ENCODE assay signal across 8 mouse cellular contexts in genomic region chr11:98941826-98942550, GRCm38 (mm10). TPM values are rescaled to one million over a fixed set of nuclear protein-coding genes. Genes with fewer than 3 reads are reported as not detected.
A peak's percentile ranks its signal among the peaks of the same experiment; 100 is the strongest.
DNase-seq lines count a peak whose midpoint lies in the region; ATAC-seq and TF ChIP-seq lines count a peak whose summit lies in the region.

No protein-coding gene starts in this region.

- peak; percentile 44 for ATAC-seq in forebrain, embryonic 15.5 days (replicated peaks)
- ATAC-seq in hindbrain, embryonic 11.5 days (ENCODE audit: low FRiP score), result peak; percentile 53
- ATAC-seq in limb, embryonic 11.5 days (ENCODE audit: insufficient number of reproducible peaks, low FRiP score, low TSS enrichment, low read depth), result no peak; the same call in 1 of the 2 replicates

- peak overlapping the region; percentile 61 for H3K9ac ChIP-seq in forebrain, embryonic 15.5 days (replicated peaks)
- H3K9ac ChIP-seq in hindbrain, embryonic 11.5 days (ENCODE audit: low read depth, low read length), result peak overlapping the region; percentile 46
- peak overlapping the region; percentile 54 for H3K9ac ChIP-seq in limb, embryonic 11.5 days (ENCODE audit: low read length)

- TF ChIP-seq POLR2A in brain, embryonic 14.5 days (IDR thresholded peaks at IDR 0.05; ENCODE audit: borderline replicate concordance, extremely low read depth, insufficient read depth, insufficient read length, poor library complexity, severe bottlenecking), result no peak

- peak overlapping the region; percentile 55 for H3K4me3 ChIP-seq in forebrain, embryonic 15.5 days
- peak overlapping the region; percentile 35 for H3K4me3 ChIP-seq in hindbrain, embryonic 11.5 days (ENCODE audit: low read depth, low read length)
- H3K4me3 ChIP-seq in limb, embryonic 11.5 days (ENCODE audit: low read depth, low read length), result peak overlapping the region; percentile 30
- H3K4me3 ChIP-seq in midbrain, embryonic 10.5 days, result peak overlapping the region; percentile 74

- DNase-seq in left cerebral cortex, adult 11 months (ENCODE audit: low spot score), result peak; percentile 68
- DNase-seq in left cerebral cortex, adult 18-20 months (ENCODE audit: low spot score in 2 of 2), result no peak
- peak; percentile 92 for DNase-seq in brain, embryonic 14.5 days (ENCODE audit: low read depth)
- peak; percentile 90 for DNase-seq in hindbrain, embryonic 11.5 days (ENCODE audit: low spot score)
- DNase-seq in limb, embryonic 11.5 days (ENCODE audit: low spot score), result peak; percentile 85
- peak; percentile 91 for DNase-seq in midbrain, embryonic 10.5 days (ENCODE audit: low spot score)
- peak; percentile 74 to 87 for DNase-seq in spleen, postnatal 4 days (ENCODE audit: low spot score in 2 of 2)

- no peak for TF ChIP-seq CTCF in brain, embryonic 14.5 days (IDR thresholded peaks at IDR 0.05; ENCODE audit: borderline replicate concordance, extremely low read depth, insufficient read depth, insufficient read length)

- H3K9me3 ChIP-seq in forebrain, embryonic 15.5 days, result no peaks in the 10 kb centered on the region
- no peaks in the 10 kb centered on the region for H3K9me3 ChIP-seq in hindbrain, embryonic 11.5 days (ENCODE audit: control insufficient read depth, low read length)
- H3K9me3 ChIP-seq in limb, embryonic 11.5 days (ENCODE audit: control insufficient read depth, low read length), result no peaks in the 10 kb centered on the region
- no peaks in the 10 kb centered on the region for H3K9me3 ChIP-seq in midbrain, embryonic 10.5 days (replicated peaks)

- WGBS in forebrain, embryonic 15.5 days, result 4% methylated on average over 15 of the region's 15 CpGs
- WGBS in hindbrain, embryonic 11.5 days, result 6% methylated on average over 15 of the region's 15 CpGs
- 4% methylated on average over 15 of the region's 15 CpGs for whole genome bisulfite sequencing in limb, embryonic 11.5 days
- WGBS in midbrain, embryonic 10.5 days, result 8% methylated on average over 15 of the region's 15 CpGs

- H3K4me1 ChIP-seq in forebrain, embryonic 15.5 days, result peaks cover 83% of the 10 kb centered on the region
- H3K4me1 ChIP-seq in hindbrain, embryonic 11.5 days (replicated peaks; ENCODE audit: control insufficient read depth, insufficient read depth, low read length), result peaks cover 40% of the 10 kb centered on the region
- H3K4me1 ChIP-seq in limb, embryonic 11.5 days (ENCODE audit: control insufficient read depth, insufficient read depth, low read length), result peaks cover 74% of the 10 kb centered on the region
- H3K4me1 ChIP-seq in midbrain, embryonic 10.5 days, result peaks cover 94% of the 10 kb centered on the region

- H3K27me3 ChIP-seq in forebrain, embryonic 15.5 days, result peaks cover 4% of the 10 kb centered on the region; the same call in 1 of the 2 replicates
- H3K27me3 ChIP-seq in hindbrain, embryonic 11.5 days (ENCODE audit: control insufficient read depth, insufficient read depth, low read length), result no peaks in the 10 kb centered on the region
- H3K27me3 ChIP-seq in limb, embryonic 11.5 days (ENCODE audit: control insufficient read depth, insufficient read depth, low read length), result no peaks in the 10 kb centered on the region
- peaks cover 19% of the 10 kb centered on the region for H3K27me3 ChIP-seq in midbrain, embryonic 10.5 days (ENCODE audit: low read depth, poor library complexity, severe bottlenecking)

- peak overlapping the region; percentile 70 for H3K4me2 ChIP-seq in forebrain, embryonic 15.5 days (replicated peaks)
- H3K4me2 ChIP-seq in hindbrain, embryonic 11.5 days (replicated peaks; ENCODE audit: low read depth, low read length), result peak overlapping the region; percentile 76
- H3K4me2 ChIP-seq in limb, embryonic 11.5 days (ENCODE audit: low read depth, severe bottlenecking), result peak overlapping the region; percentile 77

- no peaks in the 10 kb centered on the region for H3K36me3 ChIP-seq in forebrain, embryonic 15.5 days
- no peaks in the 10 kb centered on the region for H3K36me3 ChIP-seq in hindbrain, embryonic 11.5 days (ENCODE audit: control insufficient read depth, insufficient read depth, low read length)
- H3K36me3 ChIP-seq in limb, embryonic 11.5 days (ENCODE audit: control insufficient read depth, insufficient read depth, low read length), result no peaks in the 10 kb centered on the region
- no peaks in the 10 kb centered on the region for H3K36me3 ChIP-seq in midbrain, embryonic 10.5 days

- H3K27ac ChIP-seq in forebrain, embryonic 15.5 days (replicated peaks), result peak overlapping the region; percentile 91
- H3K27ac ChIP-seq in hindbrain, embryonic 11.5 days (ENCODE audit: low read depth, low read length), result peak overlapping the region; percentile 67
- peak overlapping the region; percentile 84 for H3K27ac ChIP-seq in limb, embryonic 11.5 days (replicated peaks; ENCODE audit: low read depth, low read length)
- H3K27ac ChIP-seq in midbrain, embryonic 10.5 days (replicated peaks), result peak overlapping the region; percentile 94

RNA-seq across cellular contexts. Expression of gene Rara, which starts 14.4 kb away (rescaled TPM):
- 10 to 100 TPM; 14.4 to 14.9 TPM for total RNA-seq in left cerebral cortex, adult 18-20 months (2021)
- 8.4 and 14.4 TPM in 2 replicates for polyA plus RNA-seq in brain, embryonic 14.5 days (2012; rRNA removed)
- polyA plus RNA-seq in forebrain, embryonic 15.5 days (2015; fragmentation: Nextera tagmentation; extraction: Ambion mirVana), result 9.2 and 9.9 TPM in 2 replicates
- 48.3 and 51.2 TPM in 2 replicates for polyA plus RNA-seq in hindbrain, embryonic 11.5 days (2014; fragmentation: Nextera tagmentation; extraction: Ambion mirVana)
- 46.7 and 48.7 TPM in 2 replicates for polyA plus RNA-seq in limb, embryonic 11.5 days (2014; fragmentation: Nextera tagmentation; extraction: Ambion mirVana)
- polyA plus RNA-seq in midbrain, embryonic 10.5 days (2016; fragmentation: Nextera tagmentation; extraction: Ambion mirVana), result 15.5 and 16.1 TPM in 2 replicates

RNA-seq across cellular contexts. Expression of gene Cdc6, which starts 34.4 kb away (rescaled TPM):
- total RNA-seq in left cerebral cortex, adult 18-20 months (2021), result under 1 TPM; 0.33 to 0.45 TPM
- polyA plus RNA-seq in brain, embryonic 14.5 days (2012; rRNA removed), result 4.5 and 6.2 TPM in 2 replicates
- 11.2 and 12.1 TPM in 2 replicates for polyA plus RNA-seq in forebrain, embryonic 15.5 days (2015; fragmentation: Nextera tagmentation; extraction: Ambion mirVana)
- 33.1 and 39.0 TPM in 2 replicates for polyA plus RNA-seq in hindbrain, embryonic 11.5 days (2014; fragmentation: Nextera tagmentation; extraction: Ambion mirVana)
- polyA plus RNA-seq in limb, embryonic 11.5 days (2014; fragmentation: Nextera tagmentation; extraction: Ambion mirVana), result 58.7 and 63.4 TPM in 2 replicates
- polyA plus RNA-seq in midbrain, embryonic 10.5 days (2016; fragmentation: Nextera tagmentation; extraction: Ambion mirVana), result 53.3 and 67.8 TPM in 2 replicates

RNA-seq across cellular contexts. Expression of gene Gjd3, which starts 40.8 kb away (rescaled TPM):
- total RNA-seq in left cerebral cortex, adult 18-20 months (2021), result 1 to 10 TPM; 1.8 to 2.0 TPM
- polyA plus RNA-seq in brain, embryonic 14.5 days (2012; rRNA removed), result 2.5 and 2.9 TPM in 2 replicates
- 0.62 and 0.84 TPM in 2 replicates for polyA plus RNA-seq in forebrain, embryonic 15.5 days (2015; fragmentation: Nextera tagmentation; extraction: Ambion mirVana)
- polyA plus RNA-seq in hindbrain, embryonic 11.5 days (2014; fragmentation: Nextera tagmentation; extraction: Ambion mirVana), result 0.28 and 0.74 TPM in 2 replicates
- polyA plus RNA-seq in limb, embryonic 11.5 days (2014; fragmentation: Nextera tagmentation; extraction: Ambion mirVana), result 0.40 TPM in 1 of 2 replicates, not detected in the other
- polyA plus RNA-seq in midbrain, embryonic 10.5 days (2016; fragmentation: Nextera tagmentation; extraction: Ambion mirVana), result 0.16 TPM in 1 of 2 replicates, not detected in the other

Comparison
In these comparisons a context has a peak if more than half of its experiments do, and no peak if none do; other contexts are left out.
1. DNase-seq: peak in left cerebral cortex, adult 11 months (single experiment), brain, embryonic 14.5 days (single experiment), hindbrain, embryonic 11.5 days (single experiment), limb, embryonic 11.5 days (single experiment), midbrain, embryonic 10.5 days (single experiment) and spleen, postnatal 4 days (2 of 2); none in left cerebral cortex, adult 18-20 months (0 of 2).
2. Peak in every context shown above with its lines, with median percentiles within 50 percentile points of each other: H3K27ac ChIP-seq, H3K4me2 ChIP-seq, H3K4me3 ChIP-seq and H3K9ac ChIP-seq.